Mouse (Mus musculus) T-helper 1 cell (primary cell): Measurements from ENCODE around the gene Unc13a.
"Not testable (repeated sequence)": the region's sequence is repeated elsewhere in the genome, so short reads cannot be mapped to it uniquely, and the experiment has no call there.

Experiments
- in situ Hi-C: fragments of 300-600 bp; cut with MboI, MseI; formaldehyde crosslinking; loops from one replicate; pipeline ENCODE4 v1.15.1; 2025; ENCODE audit warnings: high pct_unique_total_duplicates

Unc13a gene

DNA sequence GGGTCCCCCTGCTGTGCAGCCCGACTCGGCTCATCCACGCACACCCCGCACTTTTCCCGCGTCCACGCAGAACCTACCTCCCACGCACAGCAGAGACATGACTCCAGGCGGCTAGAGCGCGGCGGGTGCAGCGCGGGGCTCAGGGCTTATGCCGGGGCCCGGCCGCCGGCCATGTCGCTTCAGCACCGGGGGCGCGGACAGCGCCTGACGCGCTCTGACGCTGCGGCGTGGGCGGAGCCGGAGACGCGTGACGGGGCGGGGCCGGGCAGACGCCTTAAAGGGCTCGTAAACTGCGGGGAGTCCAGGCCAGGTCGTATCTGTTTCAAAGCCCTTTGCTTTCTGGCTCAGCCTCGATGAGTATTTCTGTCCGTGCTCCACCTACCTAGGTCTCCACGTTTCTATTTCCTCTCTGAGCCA lies at the start of gene Unc13a:
TSS of gene Unc13a (minus strand) at position 209 of the 417 bp plus-strand sequence.
- in situ Hi-C loops = no loop called here

DNA sequence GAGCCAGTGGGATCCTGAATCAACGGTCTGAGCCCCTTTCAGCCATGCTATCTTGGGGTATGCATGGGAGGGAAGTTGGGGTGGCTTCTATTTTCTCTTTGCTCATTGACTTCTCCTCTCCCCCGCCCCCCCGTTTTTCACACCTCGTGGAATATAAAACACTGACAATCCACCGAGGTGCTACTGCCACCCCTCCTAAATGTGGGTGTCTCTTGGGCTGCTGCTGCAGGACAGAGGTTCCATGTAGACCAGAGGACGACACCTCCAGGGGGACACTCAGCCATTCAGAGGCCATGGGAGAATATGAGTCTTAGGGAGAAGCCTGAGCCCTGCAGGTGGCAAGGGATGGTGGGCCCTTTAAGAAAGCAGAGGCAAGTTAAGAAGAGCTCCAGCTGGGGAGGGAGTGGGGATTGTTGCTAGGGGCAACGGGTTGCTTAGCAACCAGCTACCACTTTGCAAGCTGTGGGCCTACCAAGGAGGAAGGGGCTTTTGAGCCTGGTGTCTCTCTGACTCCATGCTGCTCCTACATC lies 48.4 kb upstream of the Unc13a start:
- in situ Hi-C loops = no loop called here

DNA sequence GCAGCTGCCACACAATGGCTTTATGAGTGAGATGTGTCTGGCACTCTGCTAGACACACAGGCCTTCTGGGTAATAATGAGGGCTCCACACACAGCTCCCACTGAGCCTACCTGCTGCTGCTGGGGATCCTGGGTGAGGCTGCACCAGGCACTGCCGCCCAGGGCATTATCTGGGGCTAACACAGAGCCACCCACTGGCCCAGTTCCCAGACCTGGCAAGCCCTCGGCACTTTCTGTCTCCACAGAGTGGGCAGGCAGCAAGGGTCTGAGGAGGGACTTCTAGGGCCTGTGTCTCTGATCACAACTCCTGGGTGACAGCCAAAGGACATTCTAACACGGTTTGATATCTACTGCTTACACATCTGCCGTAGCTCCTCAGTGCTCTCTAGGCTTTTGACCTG lies 47.7 kb upstream of the Unc13a start:
- in situ Hi-C loops = no loop called here

DNA sequence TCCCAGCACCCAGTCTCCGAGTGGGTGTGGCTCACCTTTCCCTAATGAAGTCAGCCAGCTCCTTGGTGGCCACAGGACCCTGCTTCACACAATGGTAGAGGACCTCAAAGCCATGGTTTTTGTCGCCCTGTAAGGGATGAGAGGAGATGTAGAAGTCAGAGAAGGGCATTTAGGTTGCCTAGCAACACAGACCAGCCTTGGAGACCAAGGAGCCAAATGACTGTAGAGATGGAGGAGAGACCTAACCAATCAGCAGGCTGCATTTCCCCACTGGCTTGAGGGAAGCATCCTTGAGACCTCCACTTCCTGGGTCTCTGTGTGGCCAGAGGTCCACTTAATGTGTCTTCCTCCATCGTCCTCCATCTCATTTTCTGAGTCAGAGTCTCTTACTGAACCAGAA lies 46.7 kb upstream of the Unc13a start:
- in situ Hi-C loops = no loop called here

DNA sequence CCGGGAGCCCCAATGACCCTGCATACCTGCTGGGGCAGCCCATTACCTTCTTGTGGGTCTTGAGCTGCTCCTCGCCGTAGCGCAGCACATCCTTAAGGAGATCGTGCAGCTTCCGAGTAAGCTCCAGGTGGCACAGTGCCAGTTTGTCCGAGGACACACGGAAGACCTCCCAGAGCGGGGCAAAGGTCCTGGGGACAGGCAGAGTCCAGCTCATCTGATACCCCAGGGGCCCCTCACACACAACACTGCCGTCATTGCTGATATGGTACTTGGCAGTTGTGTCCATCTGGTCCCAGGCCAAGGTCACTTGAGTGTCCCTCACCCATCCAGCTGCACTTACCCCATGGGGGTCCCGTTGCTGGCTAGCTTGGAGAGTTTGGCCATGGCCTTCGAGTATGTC lies 45.5 kb upstream of the Unc13a start:
- in situ Hi-C loops = no loop called here

DNA sequence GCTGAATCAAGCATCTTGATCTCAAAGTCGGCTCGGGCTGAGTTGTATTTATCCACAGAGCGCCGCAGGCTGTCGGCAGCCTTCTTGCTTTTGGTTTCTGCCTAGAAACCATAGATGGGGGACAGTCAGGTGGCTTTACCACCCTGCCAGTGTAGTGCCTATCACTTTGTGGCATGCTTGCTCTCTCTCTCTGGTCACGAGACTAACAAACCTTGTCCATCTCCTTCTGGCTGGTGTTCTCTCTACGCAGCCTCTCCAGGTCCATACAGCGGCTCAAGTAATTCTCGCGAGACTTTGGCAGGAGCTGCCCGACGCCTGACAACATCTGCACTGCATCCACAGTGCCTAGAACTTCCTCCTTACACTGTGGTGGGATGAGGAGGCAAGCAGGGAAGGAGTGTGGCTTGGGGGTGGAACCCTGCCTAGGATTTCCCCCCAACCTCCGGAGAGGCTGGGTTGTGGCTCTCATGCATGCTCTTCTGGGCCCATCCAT lies 45.0 kb upstream of the Unc13a start:
- in situ Hi-C loops = no loop called here

DNA sequence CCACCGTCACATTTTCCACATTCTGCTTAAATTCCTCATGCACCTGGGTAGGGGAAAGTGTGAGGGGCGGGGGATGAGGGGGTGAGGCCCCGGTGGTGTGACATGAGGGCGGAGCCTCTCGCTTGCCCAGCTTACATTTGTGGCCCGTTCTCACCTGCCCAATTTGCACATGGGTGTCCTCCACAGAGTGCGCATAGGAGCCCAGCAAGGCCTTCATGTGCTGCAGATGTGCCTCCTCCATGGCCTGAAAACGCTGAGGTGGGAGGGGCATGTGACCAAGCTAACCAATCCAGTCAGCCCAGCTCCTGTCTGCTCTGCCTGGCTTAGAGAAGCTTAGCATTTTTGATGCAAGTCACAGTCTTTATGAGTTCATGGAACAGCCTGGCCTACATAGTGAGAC lies 44.0 kb upstream of the Unc13a start:
- in situ Hi-C loops = no loop called here

DNA sequence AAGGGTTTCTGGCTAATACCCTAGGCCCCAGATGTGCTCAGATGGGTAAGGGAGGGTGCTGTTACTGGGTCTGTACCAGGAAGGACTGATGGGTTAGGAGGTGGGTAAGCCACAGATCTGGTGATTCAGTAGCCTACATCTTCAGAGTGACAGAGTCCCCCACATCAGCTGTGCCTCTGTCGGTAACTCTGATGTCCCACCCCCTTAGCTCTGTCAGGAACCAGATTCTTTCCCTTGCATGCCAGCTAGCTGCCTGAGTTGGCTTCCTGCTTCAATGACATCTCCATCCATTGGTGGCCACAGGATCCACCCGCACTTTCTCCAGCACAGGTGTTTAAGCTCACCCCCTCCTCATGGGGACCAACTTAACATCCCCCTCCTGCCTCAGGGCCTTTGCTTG lies 40.0 kb upstream of the Unc13a start:
- in situ Hi-C loops = no loop called here

DNA sequence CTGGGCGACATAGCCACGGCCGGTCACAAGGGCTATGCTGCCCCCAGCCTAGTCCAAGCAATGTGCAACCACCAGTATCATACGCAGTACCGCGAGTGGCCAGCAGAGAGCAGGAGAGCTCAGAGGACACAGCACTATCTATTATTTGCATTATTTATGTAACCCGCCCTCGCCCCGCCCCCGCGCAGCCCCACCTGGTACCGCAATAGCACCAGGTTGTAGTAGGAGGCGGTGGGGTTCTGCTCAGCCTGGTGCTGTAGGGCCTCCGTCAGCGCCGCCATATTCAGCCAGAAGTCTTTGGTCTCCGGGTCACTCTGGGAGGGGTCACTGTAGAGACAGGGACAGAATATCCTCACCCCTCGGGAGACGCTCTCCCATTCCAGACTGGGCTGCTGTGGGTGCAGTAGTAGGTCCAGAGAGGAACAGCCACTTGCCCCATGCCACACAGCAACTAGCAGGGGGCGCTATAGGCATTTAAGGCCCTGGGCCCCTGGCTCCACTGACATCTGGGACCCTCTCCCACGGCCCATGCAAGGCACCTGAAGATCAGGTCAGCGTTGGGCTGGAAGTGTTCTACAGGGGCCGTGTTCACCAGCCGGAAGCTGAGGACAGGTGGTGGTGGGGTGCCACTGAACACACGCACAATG lies 38.4 kb upstream of the Unc13a start:
- in situ Hi-C loops = no loop called here

DNA sequence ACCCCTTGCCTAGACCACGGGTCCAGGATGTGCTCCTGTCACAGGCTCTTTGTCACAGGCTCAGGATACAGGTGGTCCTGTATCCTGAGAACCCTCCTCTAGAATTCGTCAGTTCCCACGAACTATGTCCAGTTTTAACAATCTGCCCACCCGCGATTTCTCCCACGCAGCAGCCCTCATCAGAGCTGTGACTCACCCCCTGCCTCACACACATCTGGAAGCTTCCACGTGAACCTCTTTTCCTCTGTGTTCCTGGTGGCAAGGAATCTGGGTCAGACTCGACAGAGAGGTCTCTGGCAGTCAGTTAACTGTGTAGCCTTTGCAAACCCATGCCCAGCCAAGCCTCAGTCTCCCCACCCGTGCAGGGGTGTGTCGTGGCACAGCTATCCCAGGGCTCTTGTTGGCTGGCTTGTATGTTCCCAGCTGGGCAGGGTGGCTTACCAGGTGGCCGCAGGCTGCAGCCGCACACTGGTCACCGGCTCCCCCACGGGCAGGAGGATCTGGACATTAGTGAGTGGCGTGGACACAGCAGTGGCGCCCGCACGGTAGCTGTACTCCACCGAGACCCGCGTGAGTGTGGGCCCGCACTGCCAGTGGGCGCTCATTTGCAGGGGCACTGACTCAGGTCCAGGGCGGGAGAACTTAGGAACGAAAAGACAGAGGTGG lies 37.7 kb upstream of the Unc13a start:
- in situ Hi-C loops = no loop called here

DNA sequence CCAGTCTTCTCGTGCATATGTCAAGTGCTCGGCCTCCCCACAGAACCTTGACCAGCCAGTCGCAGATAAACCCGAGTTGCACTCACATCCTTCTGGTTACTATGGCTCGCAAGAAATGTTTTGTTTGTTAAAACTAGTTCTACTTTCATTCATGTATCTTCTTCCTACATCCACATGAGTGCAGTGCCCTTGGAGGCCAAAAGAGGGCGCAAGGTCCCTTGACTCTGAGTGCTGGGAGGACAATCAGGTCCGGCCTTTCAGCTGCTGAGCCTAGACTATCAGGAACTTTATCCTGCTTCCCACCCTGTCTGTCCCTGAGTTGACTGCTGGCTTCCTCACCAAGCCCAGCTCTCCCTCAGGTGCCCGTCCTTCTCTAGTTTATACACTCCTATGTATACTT lies 36.3 kb upstream of the Unc13a start:
- in situ Hi-C loops = no loop called here

DNA sequence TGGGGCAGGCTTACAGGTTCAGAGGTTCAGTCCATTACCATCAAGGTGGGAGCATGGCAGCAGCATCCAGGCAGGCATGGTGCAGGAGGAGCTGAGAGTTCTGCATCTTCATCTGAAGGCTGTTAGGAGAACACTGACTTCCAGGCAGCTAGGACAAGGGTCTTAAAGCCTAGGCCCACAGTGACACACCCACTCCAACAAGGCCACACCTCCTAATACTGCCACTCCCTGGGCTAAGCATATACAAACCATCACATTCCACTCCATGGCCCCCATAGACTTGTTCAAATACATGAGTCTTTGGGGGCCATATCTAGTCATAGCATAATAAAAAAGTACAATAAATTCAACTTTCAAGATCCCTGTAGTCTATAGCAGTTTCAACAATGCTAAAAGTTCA lies 31.8 kb upstream of the Unc13a start:
- in situ Hi-C loops = not testable (repeated sequence)

DNA sequence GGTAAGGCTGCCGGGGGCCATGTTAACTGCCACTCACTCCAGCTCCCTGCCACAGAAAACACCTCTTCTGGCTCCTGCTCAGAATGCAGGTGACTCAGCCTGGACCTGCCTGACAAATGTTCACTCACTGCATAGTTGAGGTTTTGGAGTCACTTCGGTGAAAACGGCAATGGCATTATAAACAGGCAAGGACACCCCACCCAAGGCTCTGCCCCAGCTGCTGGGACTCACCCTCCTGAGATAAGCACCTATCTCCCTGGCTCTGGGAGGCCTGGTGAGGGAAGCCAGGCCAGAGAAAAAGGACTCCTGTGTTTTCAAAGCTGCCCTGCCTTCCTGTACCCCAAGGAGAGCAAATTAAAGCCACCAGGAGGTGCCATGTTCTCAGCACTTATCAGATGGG lies 31.4 kb upstream of the Unc13a start:
- in situ Hi-C loops = no loop called here

DNA sequence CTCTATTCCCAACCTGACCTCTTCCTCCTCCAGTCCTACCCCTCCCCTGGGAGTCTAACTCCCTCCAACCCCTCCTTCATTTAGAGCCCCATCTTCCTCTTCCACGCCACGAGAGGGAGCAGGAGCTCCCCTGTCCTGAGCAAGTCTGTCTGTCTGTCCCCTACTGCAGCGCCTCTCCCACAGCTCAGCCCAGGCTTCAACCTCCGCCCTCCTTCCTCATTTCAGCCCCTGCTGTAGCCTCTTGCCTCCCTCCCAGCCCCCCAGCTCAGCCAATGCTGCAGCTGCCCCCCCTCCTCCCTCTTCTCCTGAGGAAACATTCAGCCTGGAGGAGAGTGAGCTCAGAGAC lies 30.5 kb upstream of the Unc13a start:
- in situ Hi-C loops = no loop called here

DNA sequence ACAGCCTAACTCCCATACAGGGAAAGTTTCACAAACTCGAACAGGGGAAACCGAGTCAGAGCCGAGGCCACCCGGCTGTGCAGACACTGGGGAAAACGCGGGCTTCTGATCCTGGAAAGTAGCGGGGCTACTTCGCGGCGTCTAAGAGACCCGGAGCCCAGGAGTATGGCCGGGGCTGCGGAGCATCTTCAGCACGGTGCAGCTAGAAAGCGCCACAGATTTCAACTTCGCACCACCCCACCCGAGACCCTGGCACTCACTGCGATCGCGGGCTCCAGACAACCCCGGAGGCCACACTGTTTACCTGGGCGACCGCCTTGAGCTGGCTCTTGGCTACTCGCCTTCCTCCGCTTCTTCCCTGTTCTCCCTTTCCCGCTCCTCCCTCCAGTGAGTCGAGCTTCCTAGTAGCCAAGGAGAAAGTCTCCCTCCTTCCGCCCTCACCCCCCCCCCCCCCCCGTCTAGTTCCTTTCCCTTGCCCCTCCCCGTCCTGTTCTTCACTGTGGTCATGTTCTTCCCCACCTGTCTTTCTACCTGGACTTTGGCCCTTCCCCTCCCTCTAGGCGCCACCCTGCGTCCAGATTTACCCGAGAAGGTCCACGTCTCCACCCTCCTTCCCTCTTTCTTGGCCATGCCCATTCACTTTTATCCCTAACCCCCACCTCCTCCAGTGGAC lies 30.0 kb upstream of the Unc13a start, which contains the start of gene B3gnt3:
TSS of gene B3gnt3 (minus strand) at position 376 of the 673 bp plus-strand sequence.
- in situ Hi-C loops = no loop called here

DNA sequence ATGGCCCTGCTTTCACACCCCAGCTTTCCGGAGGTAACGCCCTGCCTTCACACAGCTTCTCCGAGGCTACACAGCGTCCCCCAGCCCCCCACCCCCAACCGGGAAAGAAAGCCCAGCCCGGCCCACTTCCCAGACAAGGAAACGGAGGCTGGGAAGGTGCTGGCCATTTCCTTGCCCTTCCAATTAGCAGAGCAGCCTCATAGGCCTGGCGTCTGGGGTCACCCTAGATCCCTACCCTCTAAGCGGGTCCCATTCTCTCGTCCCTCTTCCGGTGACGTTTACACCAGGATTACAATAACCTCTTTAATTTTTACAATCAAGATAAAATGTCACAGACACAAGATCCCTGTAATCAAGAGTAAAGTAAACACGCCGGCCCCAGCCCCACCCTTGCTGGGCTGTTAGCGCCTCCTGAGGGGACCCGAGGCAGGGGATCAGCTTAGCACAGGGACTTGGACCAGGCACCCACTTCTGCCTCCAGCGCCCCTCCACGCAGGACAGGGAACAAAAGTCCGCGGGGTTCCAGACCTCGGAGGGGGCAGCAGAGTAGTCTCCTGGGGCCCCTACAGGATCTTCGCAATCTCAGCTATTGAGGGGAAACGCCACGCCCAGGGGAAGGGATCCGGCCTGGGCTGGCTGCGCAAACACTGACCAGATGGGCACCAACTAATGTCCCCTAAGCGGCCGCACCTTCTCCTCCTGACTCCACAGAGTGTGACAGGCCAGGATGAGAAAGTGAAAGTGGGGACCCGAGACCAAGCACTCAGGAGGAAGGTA lies 29.1 kb upstream of the Unc13a start:
- in situ Hi-C loops = no loop called here

DNA sequence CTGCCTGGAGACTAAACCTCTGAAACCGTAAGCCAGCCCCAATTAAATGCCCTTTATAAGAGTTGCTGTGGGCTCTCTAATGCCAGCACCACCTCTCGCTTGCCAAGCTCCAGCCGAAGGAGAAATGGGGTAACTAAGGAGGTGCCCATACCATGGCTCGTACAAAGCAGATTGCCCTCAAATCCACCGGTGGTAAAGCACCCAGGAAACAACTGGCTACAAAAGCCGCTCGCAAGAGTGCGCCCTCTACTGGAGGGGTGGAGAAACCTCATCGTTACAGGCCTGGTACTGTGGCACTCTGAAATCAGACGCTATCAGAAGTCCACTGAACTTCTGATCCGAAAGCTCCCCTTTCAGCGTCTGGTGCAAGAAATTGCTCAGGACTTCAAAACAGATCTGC lies 23.9 kb upstream of the Unc13a start:
- in situ Hi-C loops = not testable (repeated sequence)

DNA sequence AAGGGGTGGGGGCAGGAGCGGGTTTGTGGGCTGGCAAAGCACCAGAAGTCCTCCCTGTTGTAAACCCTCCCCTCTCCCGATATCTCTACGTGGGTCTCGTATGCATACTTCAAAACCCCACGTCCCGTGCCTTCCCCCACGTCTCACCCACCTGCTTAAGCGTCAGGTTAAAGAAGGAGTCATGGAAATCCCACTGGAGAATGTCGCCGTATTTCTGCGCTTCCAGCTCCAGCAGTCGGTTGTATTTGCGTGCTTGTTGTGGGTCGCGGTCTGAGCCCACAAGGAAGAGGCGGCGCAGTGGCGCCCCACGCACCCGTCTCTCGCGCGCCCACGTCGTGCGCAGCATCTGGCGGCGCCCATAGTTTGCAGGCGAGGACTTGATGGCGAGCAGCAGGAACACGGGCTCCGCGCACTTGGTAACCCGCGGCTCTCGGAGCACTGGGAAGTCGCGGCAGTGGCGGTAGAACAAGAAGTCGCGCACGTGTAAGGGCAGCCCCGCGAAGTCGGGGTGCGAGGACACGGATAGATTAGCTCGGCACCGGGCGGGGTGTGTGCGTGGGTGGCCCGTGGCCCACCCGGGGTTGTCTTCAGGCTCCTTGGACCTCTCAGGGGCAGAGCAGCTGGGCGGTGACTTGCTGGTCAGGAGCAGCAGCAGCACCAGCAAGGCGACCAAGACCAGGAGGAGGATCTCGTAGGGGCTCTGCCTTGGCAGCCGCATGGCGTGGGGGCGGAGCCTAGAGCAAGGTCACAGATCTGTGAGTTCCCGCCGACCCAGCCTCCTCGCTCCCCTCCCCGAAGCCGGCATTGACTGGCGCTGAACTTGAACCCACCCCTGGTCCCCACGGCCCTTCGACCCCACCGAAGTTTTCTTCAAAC lies 21.8 kb upstream of the Unc13a start:
- in situ Hi-C loops = no loop called here

DNA sequence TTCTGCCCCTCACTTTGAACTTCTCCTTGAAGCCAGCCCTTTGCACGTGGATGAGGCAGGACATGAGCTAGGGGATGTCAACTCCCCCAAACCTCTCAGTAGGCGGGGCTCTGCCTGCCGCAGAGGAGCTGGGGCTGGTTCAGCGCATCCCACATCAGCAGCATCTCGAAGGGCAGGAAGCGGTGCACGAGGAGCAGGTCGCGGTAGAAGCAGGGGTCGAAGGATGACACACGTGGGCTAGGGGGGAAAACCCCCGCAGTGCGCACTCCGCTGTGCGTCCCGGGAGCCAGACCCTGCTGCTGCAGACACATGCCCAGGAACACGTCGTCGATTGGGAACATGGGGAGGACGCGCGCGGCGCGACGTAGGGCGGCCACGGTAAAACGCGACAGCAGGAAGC lies 21.0 kb upstream of the Unc13a start:
- in situ Hi-C loops = no loop called here

DNA sequence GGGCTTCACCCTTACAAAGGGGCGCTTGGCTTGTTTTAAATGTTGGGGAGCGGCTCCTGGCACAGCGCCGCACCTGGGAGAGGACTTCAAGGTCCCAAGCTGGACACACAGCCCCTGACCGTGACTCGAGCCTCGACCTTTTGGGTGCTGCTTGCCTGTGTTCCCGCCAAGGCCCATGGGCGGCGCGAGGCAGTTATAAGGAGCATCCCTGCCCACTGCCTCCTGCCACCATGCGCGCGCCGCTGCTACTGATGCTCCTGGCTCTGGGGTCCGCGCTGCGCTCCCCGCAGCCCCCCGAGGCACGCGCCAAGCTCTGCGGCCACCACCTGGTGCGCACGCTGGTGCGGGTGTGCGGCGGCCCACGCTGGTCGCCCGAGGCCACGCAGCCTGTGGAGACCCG lies 17.5 kb upstream of the Unc13a start, which contains the start of gene Insl3:
TSS of gene Insl3 (plus strand) at position 187 of the 400 bp plus-strand sequence.
- in situ Hi-C loops = no loop called here

DNA sequence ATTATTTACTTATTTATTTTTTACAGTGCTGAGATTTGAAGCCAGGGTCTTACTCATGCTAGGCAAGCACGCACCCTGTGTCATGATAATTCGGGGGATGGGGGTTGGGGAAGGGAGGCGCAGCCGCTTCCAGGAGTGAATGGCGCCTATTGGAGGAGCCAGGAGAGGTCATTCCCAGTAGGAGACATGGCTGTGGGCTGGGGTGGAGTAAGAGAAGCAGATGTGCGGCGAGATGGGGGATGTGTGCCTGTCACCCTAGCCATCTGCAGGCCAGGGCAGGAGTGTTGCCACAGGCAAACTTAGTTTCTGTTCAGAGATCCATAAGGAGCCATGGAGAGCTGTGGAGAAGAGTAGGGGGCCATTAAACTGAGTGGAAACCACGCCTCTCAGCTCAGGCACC lies 16.1 kb upstream of the Unc13a start:
- in situ Hi-C loops = no loop called here
